Mouse (Mus musculus) left cerebral cortex, adult 2 months (tissue): ENCODE data around the gene Dchs1. TPM values are rescaled to one million over a fixed set of nuclear protein-coding genes. Genes with fewer than 3 reads are reported as not detected.
A peak's percentile ranks its signal among the peaks of the same experiment; 100 is the strongest.
"Not testable (repeated sequence)": the region's sequence is repeated elsewhere in the genome, so short reads cannot be mapped to it uniquely, and the experiment has no call there.

Experiments
- DNase-seq, 2 experiments: peaks; one replicate each; pipeline ENCODE4 v3.0.0; 2021 to 2022; ENCODE audit warnings: low spot score in 2 of 2, mixed read lengths in 1 of 2; ENCODE audit errors: extremely low spot score in 1 of 2
- H3K27ac ChIP-seq: fragments of 200-600 bp; 2 replicates; pipeline ENCODE4 v1.8.1; 2022
- H3K4me3 ChIP-seq: fragments of 200-600 bp; 2 replicates; pipeline ENCODE4 v1.8.1; 2022
- CTCF ChIP-seq: fragments of 200-600 bp; IDR thresholded peaks from 2 replicates; pipeline ENCODE4 v1.8.1; 2022; ENCODE audit warnings: antibody characterized with exemption, mild to moderate bottlenecking, moderate library complexity
- intact Hi-C: fragments of 180-260 bp; cut with DNase I; formaldehyde crosslinking; loops from one replicate; pipeline ENCODE4 v1.15.1; 2025
- total RNA-seq, 2 experiments: library from RNA; stranded (reverse); gene quantifications; 2 replicates each; pipeline ENCODE4 v1.2.3; 2021

Dchs1 gene
- total RNA-seq, 2 experiments from 2014 or later = 10.1 to 10.9 TPM

DNA sequence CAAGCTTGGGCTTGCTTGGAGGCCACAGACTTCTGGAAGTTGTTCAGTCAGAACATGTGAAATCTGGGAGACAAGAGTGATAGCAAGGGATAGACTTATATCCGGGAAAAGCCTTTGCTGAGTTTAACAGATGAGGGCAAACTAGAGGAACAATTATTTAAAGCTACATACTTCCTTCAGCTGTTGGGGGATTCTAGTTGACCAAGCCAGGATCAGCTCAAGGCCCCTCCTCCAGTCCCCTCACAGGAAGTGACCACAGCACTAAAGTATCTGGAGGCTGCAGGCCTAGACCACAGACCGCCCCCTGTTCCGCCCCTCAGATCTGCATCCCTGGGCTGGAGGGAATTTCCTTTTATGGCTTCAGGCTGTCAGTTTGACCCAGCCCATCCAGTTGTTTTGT is 48.5 kb downstream of the Dchs1 start:
- intact Hi-C loops = loop anchor here (5.0 to 10.0 kb wide), 2 partner anchors 97 to 334 kb away; partner anchors contain the start of genes Arfip2, Cnga4, Fam160a2 and Gm45799
- Histone ChIP-seq H3K4me3 (no peak overlapping the region), H3K27ac (no peak overlapping the region)
- peak in 1 of 2 experiments; percentile 10 for DNase-seq
- TF ChIP-seq CTCF = no peak

- intact Hi-C loops = loop anchor here (5.0 to 10.0 kb wide), 2 partner anchors 96 to 333 kb away; partner anchors contain the start of genes Arfip2, Cnga4, Fam160a2 and Gm45799
- no peak for DNase-seq
- Histone ChIP-seq H3K4me3 (no peak overlapping the region), H3K27ac (no peak overlapping the region)
- no peak for TF ChIP-seq CTCF
Observed at GRCm38 (mm10) chr7:105738286-105738685, 49.2 kb downstream of the Dchs1 start.

DNA sequence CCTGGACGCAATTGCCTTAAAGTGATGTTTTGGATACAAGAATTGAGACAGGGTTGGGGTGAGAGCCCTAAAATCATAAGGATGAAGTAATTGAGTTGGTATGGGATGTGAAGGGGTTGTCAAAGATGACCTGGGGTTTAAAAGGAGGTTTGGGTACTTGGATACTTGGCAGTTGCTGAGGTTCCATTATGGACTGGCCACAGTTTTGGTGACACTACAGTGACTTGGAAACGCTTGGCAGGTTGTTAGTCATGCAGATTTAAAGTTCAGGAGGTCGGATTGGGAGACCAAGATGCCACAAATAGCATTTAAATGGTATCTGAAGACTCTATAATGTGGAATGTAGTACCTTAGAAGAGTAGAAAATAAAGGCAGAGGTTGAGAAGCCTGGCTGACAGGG is 49.8 kb downstream of the Dchs1 start:
- Histone ChIP-seq H3K4me3 (peak overlapping the region; percentile 99), H3K27ac (no peak overlapping the region; the same call in 1 of the 2 replicates)
- no peak for TF ChIP-seq CTCF
- no peak for DNase-seq
- intact Hi-C loops = loop anchor here (5.0 to 10.0 kb wide), 2 partner anchors 95 to 333 kb away; partner anchors contain the start of genes Arfip2, Cnga4, Fam160a2 and Gm45799

DNA sequence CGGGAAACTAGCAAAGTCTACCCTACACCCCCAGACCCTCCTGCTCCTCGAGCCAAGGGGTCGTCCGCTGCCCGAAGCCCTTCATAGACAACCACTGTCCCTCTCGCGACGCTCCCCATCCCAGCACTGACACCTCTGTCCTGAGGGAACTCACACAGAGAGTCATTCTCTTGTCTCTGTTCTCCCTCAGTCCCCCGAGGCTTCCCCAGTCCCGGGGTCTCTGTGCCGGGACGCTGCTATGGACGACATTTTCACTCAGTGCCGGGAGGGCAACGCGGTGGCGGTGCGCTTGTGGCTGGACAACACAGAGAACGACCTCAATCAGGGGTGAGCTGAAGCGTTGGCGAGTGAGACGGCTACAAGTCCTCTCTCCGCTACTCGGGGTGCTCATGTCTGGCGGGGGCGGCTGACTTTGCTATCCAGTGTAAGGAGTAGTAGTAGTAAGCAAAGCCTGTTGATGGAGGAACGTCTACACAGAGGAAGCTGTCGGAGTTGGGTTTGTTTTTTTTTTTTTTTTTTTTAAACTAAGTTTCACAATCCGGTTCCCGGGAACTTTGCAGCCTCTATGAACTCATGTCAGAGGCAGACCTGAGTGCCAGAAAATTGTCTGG is 50.4 kb downstream of the Dchs1 start, which contains the start of gene Rrp8:
Gene Rrp8 (minus strand): TSS at position 475 of the 611 bp plus-strand sequence.
- Histone ChIP-seq H3K4me3 (peak within 1 kb of the TSS; percentile 99), H3K27ac (peak within 1 kb of the TSS; percentile 94)
- peak in 1 of 2 experiments; percentile 38 for DNase-seq
- intact Hi-C loops = loop anchor here (1.0 to 10.0 kb wide), 3 partner anchors 74 to 332 kb away; partner anchors contain the start of genes Arfip2, Cnga4, Fam160a2 and Gm45799
- TF ChIP-seq CTCF = no peak

DNA sequence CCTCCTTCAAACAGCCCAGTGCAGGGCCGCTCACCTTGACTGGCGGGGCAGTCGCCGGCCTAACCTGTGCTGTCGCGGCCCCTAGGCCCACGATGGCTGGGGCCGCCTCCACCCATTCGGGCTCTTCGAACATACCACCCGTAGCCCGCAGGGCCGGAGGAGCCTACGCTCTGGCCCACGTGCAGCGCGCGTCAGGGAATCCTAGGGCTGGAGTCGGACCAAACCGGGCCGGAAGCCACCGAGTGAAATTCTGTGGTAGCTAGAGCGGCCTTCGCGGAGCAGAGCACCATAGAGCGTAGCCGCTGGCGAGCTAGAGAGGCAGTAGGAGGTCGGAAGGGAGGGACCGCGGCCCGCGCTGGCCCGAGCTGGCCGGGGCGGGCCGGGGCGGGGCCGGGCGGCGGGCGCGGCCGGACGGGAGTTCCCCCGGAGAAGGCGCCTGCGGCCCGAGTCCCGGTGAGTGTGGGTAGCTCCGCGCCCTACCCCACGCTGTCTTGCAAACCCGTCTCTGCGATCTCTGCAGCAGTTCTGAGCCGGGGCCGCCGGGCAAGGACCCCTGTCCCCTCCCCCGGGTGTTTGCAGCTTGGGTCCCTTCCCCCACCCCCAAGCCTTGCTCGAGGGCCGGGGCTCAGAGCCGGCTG is 51.1 kb downstream of the Dchs1 start, which contains the start of gene Ilk:
Gene Ilk (plus strand): TSS at position 329 of the 638 bp plus-strand sequence.
- no peak for TF ChIP-seq CTCF
- Histone ChIP-seq H3K27ac (peak within 1 kb of the TSS; percentile 94), H3K4me3 (peak within 1 kb of the TSS; percentile 99)
- peak; percentile 89 to 92 for DNase-seq
- intact Hi-C loops = loop anchor here (1.0 to 10.0 kb wide), 3 partner anchors 75 to 332 kb away; partner anchors contain the start of genes Arfip2, Cnga4, Fam160a2 and Gm45799

DNA sequence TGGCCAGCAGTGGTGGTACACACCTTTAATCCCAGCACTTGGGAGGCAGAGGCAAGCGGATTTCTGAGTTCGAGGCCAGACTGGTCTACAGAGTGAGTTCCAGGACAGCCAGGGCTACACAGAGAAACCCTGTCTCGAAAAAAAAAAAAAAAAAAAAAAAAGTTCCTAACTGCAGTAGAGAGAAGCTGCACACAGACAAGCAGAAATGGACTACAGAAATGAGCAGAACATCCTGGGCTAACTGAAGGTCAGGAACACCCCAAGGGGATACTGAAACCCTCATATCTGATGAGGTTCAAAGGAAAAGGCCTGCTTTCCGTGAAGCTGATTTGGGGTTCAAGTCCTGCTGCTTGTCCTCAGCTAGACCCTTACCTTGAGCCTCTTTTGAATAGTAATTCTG is 52.0 kb downstream of the Dchs1 start:
- intact Hi-C loops = loop anchor here (5.0 to 10.0 kb wide), 2 partner anchors 93 to 331 kb away; partner anchors contain the start of genes Arfip2, Cnga4, Fam160a2 and Gm45799
- not testable (repeated sequence) for DNase-seq
- peak overlapping the region; percentile 90; the same call in 1 of the 2 replicates for H3K27ac ChIP-seq
- H3K4me3 ChIP-seq = peak overlapping the region; percentile 99

DNA sequence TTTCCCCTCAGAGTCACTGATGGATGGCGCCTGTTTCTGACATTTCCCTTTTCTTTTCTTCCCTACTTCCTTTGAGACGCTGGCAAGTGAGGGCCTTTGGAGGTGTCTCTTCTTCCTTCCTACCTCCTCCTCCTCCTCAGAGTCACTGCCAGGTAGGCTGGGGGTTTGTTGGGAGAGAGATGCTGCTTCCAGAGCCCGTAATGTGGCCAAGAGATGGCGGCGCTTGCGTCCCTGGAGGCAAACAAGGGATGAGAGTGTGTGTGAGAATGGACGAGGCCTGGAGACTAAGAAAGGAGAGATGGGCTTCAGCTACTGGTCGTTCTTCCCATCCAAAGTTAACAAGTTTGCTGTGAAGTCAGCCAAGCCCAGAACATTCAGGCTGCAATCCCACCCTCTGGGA is 52.6 kb downstream of the Dchs1 start:
- no peak for DNase-seq
- TF ChIP-seq CTCF = no peak

GRCm38 (mm10) chr7:105733836-105734235 is 53.6 kb downstream of the Dchs1 start:
- Histone ChIP-seq H3K4me3 (no peak overlapping the region), H3K27ac (no peak overlapping the region)
- TF ChIP-seq CTCF = no peak
- intact Hi-C loops = loop anchor here (10.0 kb wide), 1 partner anchor 329 kb away; the partner anchor contains the start of genes Cnga4 and Fam160a2
- DNase-seq = no peak

More for the DNA sequence above, 52.6 kb downstream of the Dchs1 start:
- intact Hi-C loops = loop anchor here (5.0 to 10.0 kb wide), 2 partner anchors 93 to 330 kb away; partner anchors contain the start of genes Arfip2, Cnga4, Fam160a2 and Gm45799
- Histone ChIP-seq H3K4me3 (no peak overlapping the region), H3K27ac (no peak overlapping the region)

DNA sequence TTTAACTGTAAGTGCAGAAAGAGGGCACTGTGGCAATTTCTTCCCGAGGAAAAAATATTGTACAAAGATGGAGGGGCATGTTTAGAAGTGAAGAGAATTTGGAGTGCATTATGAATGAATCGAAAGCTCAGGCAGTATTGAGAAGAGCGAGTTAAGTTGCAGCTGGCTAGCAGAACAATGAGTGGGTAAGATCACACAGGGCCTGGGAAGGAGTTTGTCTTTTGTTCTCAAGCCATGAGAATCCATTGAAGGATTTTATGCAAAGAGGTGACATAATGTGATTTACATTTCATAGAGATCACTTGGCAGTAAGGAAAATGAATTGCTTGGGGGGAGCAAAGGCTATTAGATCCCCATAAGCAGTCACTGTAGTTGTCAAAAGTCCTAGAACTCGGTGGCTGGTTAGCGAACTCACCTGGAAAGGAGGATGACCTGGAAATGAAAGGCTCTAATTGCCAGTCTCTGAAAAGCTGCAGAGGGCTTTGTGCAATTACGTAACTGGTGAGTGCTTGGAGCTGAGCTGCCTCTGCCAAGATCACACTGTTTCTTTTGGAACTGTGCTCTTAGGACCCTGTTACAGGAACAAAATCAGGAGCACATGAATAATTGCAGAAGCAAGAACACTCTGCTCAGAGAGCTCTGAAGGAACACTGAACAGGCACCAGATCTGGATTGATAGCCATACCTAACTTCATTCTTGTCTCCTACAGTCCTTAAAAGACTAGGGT is 58.6 kb downstream of the Dchs1 start:
- peak overlapping the region; percentile 75 for H3K27ac ChIP-seq
- intact Hi-C loops = loop anchor here (5.0 kb wide), 1 partner anchor 182 kb away; no protein-coding TSS in a partner anchor
- TF ChIP-seq CTCF = no peak
- peak in 1 of 2 experiments; percentile 15 for DNase-seq
- no peak overlapping the region for H3K4me3 ChIP-seq

GRCm38 (mm10) chr7:105726980-105727325 is 60.5 kb downstream of the Dchs1 start:
- intact Hi-C loops = loop anchor here (1.0 to 5.0 kb wide), 3 partner anchors 84 to 180 kb away; partner anchors contain the start of gene Mrpl17
- H3K4me3 ChIP-seq = no peak overlapping the region
- no peak for DNase-seq
- H3K27ac ChIP-seq = peak overlapping the region; percentile 15; the same call in 1 of the 2 replicates
- no peak for TF ChIP-seq CTCF
